Mouse (Mus musculus) forebrain, embryonic 12.5 days (tissue): ENCODE data around the gene Dnal4. TPM values are rescaled to one million over a fixed set of nuclear protein-coding genes. Genes with fewer than 3 reads are reported as not detected.

Experiments
- ATAC-seq: fragments of 200-750 bp; cut with Nextera tagmentation; 2 replicates; pipeline ENCODE4 v1.8.0; 2017; ENCODE audit warnings: moderate TSS enrichment; ENCODE audit not compliant: low FRiP score
- H3K27ac ChIP-seq: fragments of 300-500 bp; sonication (generic); 2 replicates; pipeline ENCODE4 v1.5.1; 2016; ENCODE audit warnings: mild to moderate bottlenecking
- H3K27me3 ChIP-seq: fragments of 300-500 bp; sonication (generic); 2 replicates; pipeline ENCODE4 v1.6.1; 2016; ENCODE audit warnings: mild to moderate bottlenecking
- H3K36me3 ChIP-seq: fragments of 300-500 bp; sonication (generic); replicated peaks from 2 replicates; pipeline ENCODE4 v1.6.1; 2016; ENCODE audit warnings: mild to moderate bottlenecking
- H3K4me1 ChIP-seq: fragments of 300-500 bp; sonication (generic); 2 replicates; pipeline ENCODE4 v1.6.1; 2016
- H3K4me2 ChIP-seq: fragments of 300-500 bp; sonication (generic); 2 replicates; pipeline ENCODE4 v1.6.1; 2016; ENCODE audit warnings: mild to moderate bottlenecking, moderate library complexity
- H3K4me3 ChIP-seq: fragments of 300-500 bp; sonication (generic); replicated peaks from 2 replicates; pipeline ENCODE4 v1.5.1; 2016; ENCODE audit warnings: mild to moderate bottlenecking
- H3K9ac ChIP-seq: fragments of 300-500 bp; sonication (generic); 2 replicates; pipeline ENCODE4 v1.6.1; 2016; ENCODE audit warnings: mild to moderate bottlenecking
- H3K9me3 ChIP-seq: fragments of 300-500 bp; sonication (generic); 2 replicates; pipeline ENCODE4 v1.6.1; 2016
- WGBS: fragments of 180-500 bp; shearing (Covaris S2); methylation state at CpG from one replicate; pipeline ENCODE4 v1.1.7; 2016; 5-methylcytosine and 5-hydroxymethylcytosine counted together
- polyA plus RNA-seq: library from polyadenylated mRNA; unstranded; fragments of >200 nt; fragmentation: Nextera tagmentation; extraction: Ambion mirVana; gene quantifications from 2 replicates; pipeline ENCODE4 v1.2.1, GENCODE M21; 2016

Dnal4 gene
- polyA plus RNA-seq, 1 experiment from 2014 or later: 78.3 TPM

- H3K27ac ChIP-seq: no peak overlapping the region
- no peak overlapping the region for H3K4me2 ChIP-seq
- no peak overlapping the region for H3K4me3 ChIP-seq
- WGBS: 90% methylated on average over 12 of the region's 12 CpGs
- H3K36me3 ChIP-seq: no peaks in the 10 kb centered on the region
- H3K4me1 ChIP-seq: peaks cover 5% of the 10 kb centered on the region
- no peak for ATAC-seq
- peaks cover 23% of the 10 kb centered on the region; the same call in 1 of the 2 replicates for H3K27me3 ChIP-seq
- H3K9me3 ChIP-seq: no peaks in the 10 kb centered on the region
- no peak overlapping the region for H3K9ac ChIP-seq
Observed at GRCm38 (mm10) chr15:79796256-79796655, 18.6 kb upstream of the Dnal4 start.

GRCm38 (mm10) chr15:79794173-79794572 lies 16.5 kb upstream of the Dnal4 start:
- 38% methylated on average over 20 of the region's 20 CpGs for WGBS

GRCm38 (mm10) chr15:79793076-79793475 lies 15.4 kb upstream of the Dnal4 start:
- H3K27me3 ChIP-seq: peaks cover 23% of the 10 kb centered on the region; the same call in 1 of the 2 replicates
- no peak overlapping the region for H3K27ac ChIP-seq
- H3K9ac ChIP-seq: no peak overlapping the region
- no peak overlapping the region for H3K4me3 ChIP-seq
- no peaks in the 10 kb centered on the region for H3K9me3 ChIP-seq
- 94% methylated on average over 9 of the region's 9 CpGs for WGBS
- ATAC-seq: no peak
- H3K4me1 ChIP-seq: peaks cover 9% of the 10 kb centered on the region
- H3K4me2 ChIP-seq: no peak overlapping the region
- no peaks in the 10 kb centered on the region for H3K36me3 ChIP-seq

More at GRCm38 (mm10) chr15:79794173-79794572, 16.5 kb upstream of the Dnal4 start:
- no peak overlapping the region for H3K4me3 ChIP-seq
- no peaks in the 10 kb centered on the region for H3K9me3 ChIP-seq
- no peak overlapping the region for H3K27ac ChIP-seq
- no peak overlapping the region for H3K4me2 ChIP-seq
- peaks cover 23% of the 10 kb centered on the region; the same call in 1 of the 2 replicates for H3K27me3 ChIP-seq
- H3K36me3 ChIP-seq: no peaks in the 10 kb centered on the region
- no peak overlapping the region for H3K9ac ChIP-seq
- ATAC-seq: no peak
- H3K4me1 ChIP-seq: peaks cover 6% of the 10 kb centered on the region

- Histone ChIP-seq H3K4me1 (peaks cover 15% of the 10 kb centered on the region), H3K36me3 (no peaks in the 10 kb centered on the region), H3K27me3 (peaks cover 19% of the 10 kb centered on the region; the same call in 1 of the 2 replicates), H3K4me2 (peak overlapping the region; percentile 27), H3K9me3 (no peaks in the 10 kb centered on the region), H3K4me3 (no peak overlapping the region), H3K9ac (no peak overlapping the region), H3K27ac (no peak overlapping the region)
- ATAC-seq: no peak
- 21% methylated on average over 19 of the region's 19 CpGs for WGBS
Observed at GRCm38 (mm10) chr15:79792455-79792854, 14.8 kb upstream of the Dnal4 start.

- H3K27me3 ChIP-seq: peaks cover 18% of the 10 kb centered on the region; the same call in 1 of the 2 replicates
- WGBS: 4% methylated on average over 12 of the region's 12 CpGs
Observed at GRCm38 (mm10) chr15:79791502-79791901, 13.9 kb upstream of the Dnal4 start.

GRCm38 (mm10) chr15:79790905-79791304 lies 13.3 kb upstream of the Dnal4 start:
- no peaks in the 10 kb centered on the region for H3K9me3 ChIP-seq

More at GRCm38 (mm10) chr15:79791502-79791901, 13.9 kb upstream of the Dnal4 start:
- no peaks in the 10 kb centered on the region for H3K36me3 ChIP-seq
- H3K9ac ChIP-seq: no peak overlapping the region
- H3K4me1 ChIP-seq: peaks cover 18% of the 10 kb centered on the region
- H3K9me3 ChIP-seq: no peaks in the 10 kb centered on the region
- H3K27ac ChIP-seq: no peak overlapping the region
- no peak overlapping the region for H3K4me3 ChIP-seq
- H3K4me2 ChIP-seq: no peak overlapping the region
- ATAC-seq: no peak

GRCm38 (mm10) chr15:79790111-79790510 lies 12.5 kb upstream of the Dnal4 start:
- Histone ChIP-seq H3K9me3 (no peaks in the 10 kb centered on the region), H3K27me3 (peaks cover 20% of the 10 kb centered on the region; the same call in 1 of the 2 replicates), H3K9ac (no peak overlapping the region), H3K27ac (no peak overlapping the region), H3K4me1 (peaks cover 18% of the 10 kb centered on the region), H3K36me3 (no peaks in the 10 kb centered on the region), H3K4me3 (no peak overlapping the region), H3K4me2 (no peak overlapping the region)
- no peak for ATAC-seq
- 61% methylated on average over 8 of the region's 8 CpGs for WGBS

More at GRCm38 (mm10) chr15:79790905-79791304, 13.3 kb upstream of the Dnal4 start:
- no peak for ATAC-seq
- no peak overlapping the region for H3K9ac ChIP-seq
- WGBS: 83% methylated on average over 6 of the region's 6 CpGs
- peaks cover 18% of the 10 kb centered on the region; the same call in 1 of the 2 replicates for H3K27me3 ChIP-seq
- H3K36me3 ChIP-seq: no peaks in the 10 kb centered on the region
- peaks cover 18% of the 10 kb centered on the region for H3K4me1 ChIP-seq
- no peak overlapping the region for H3K4me2 ChIP-seq
- H3K4me3 ChIP-seq: no peak overlapping the region
- H3K27ac ChIP-seq: no peak overlapping the region

- H3K27ac ChIP-seq: no peak overlapping the region
- WGBS: 44% methylated on average over 8 of the region's 8 CpGs
- no peaks in the 10 kb centered on the region for H3K36me3 ChIP-seq
- H3K9ac ChIP-seq: no peak overlapping the region
- no peak; the same call in 1 of the 2 replicates for ATAC-seq
- H3K4me2 ChIP-seq: no peak overlapping the region
- peaks cover 18% of the 10 kb centered on the region for H3K4me1 ChIP-seq
- H3K9me3 ChIP-seq: no peaks in the 10 kb centered on the region
- H3K27me3 ChIP-seq: peaks cover 16% of the 10 kb centered on the region; the same call in 1 of the 2 replicates
- H3K4me3 ChIP-seq: no peak overlapping the region
Observed at GRCm38 (mm10) chr15:79787815-79788214, 10.2 kb upstream of the Dnal4 start.

- Histone ChIP-seq H3K9me3 (no peaks in the 10 kb centered on the region), H3K27me3 (peaks cover 7% of the 10 kb centered on the region; the same call in 1 of the 2 replicates), H3K4me3 (no peak overlapping the region), H3K27ac (no peak overlapping the region), H3K36me3 (no peaks in the 10 kb centered on the region), H3K4me2 (no peak overlapping the region), H3K4me1 (peaks cover 12% of the 10 kb centered on the region), H3K9ac (no peak overlapping the region)
- 82% methylated on average over 1 of the region's 1 CpGs for WGBS
- no peak for ATAC-seq
Observed at GRCm38 (mm10) chr15:79785056-79785455, 7.4 kb upstream of the Dnal4 start.

GRCm38 (mm10) chr15:79775662-79776061 lies 2.0 kb downstream of the Dnal4 start:
- Histone ChIP-seq H3K36me3 (no peaks in the 10 kb centered on the region), H3K9me3 (no peaks in the 10 kb centered on the region), H3K4me1 (peaks cover 24% of the 10 kb centered on the region), H3K27ac (no peak overlapping the region), H3K9ac (no peak overlapping the region), H3K4me3 (no peak overlapping the region), H3K27me3 (0 out of 2 replicates have a peak, but pooled peaks cover 3% of the 10 kb centered on the region), H3K4me2 (no peak overlapping the region)
- no peak for ATAC-seq
- 69% methylated on average over 7 of the region's 7 CpGs for WGBS

GRCm38 (mm10) chr15:79774117-79775027 lies 3.3 kb downstream of the Dnal4 start:
- WGBS: under 1% methylated on average over 50 of the region's 50 CpGs
- Histone ChIP-seq H3K27ac (peak overlapping the region; percentile 68), H3K4me3 (peak overlapping the region; percentile 87), H3K27me3 (no peaks in the 10 kb centered on the region), H3K36me3 (no peaks in the 10 kb centered on the region), H3K9ac (peak overlapping the region; percentile 84), H3K4me1 (peaks cover 26% of the 10 kb centered on the region), H3K9me3 (no peaks in the 10 kb centered on the region), H3K4me2 (peak overlapping the region; percentile 67)
- peak; percentile 97 for ATAC-seq

- Histone ChIP-seq H3K27ac (no peak overlapping the region; the same call in 1 of the 2 replicates), H3K9ac (no peak overlapping the region), H3K27me3 (no peaks in the 10 kb centered on the region), H3K4me1 (peaks cover 31% of the 10 kb centered on the region), H3K9me3 (no peaks in the 10 kb centered on the region), H3K4me2 (no peak overlapping the region), H3K4me3 (no peak overlapping the region), H3K36me3 (no peaks in the 10 kb centered on the region)
- no peak for ATAC-seq
- WGBS: 77% methylated on average over 21 of the region's 21 CpGs
Observed at GRCm38 (mm10) chr15:79770629-79771240, 6.9 kb downstream of the Dnal4 start.
